Mouse (Mus musculus): Measurements from ENCODE around the gene Rbp1.
A peak's percentile ranks its signal among the peaks of the same experiment; 100 is the strongest.

Gene Rbp1

DNA sequence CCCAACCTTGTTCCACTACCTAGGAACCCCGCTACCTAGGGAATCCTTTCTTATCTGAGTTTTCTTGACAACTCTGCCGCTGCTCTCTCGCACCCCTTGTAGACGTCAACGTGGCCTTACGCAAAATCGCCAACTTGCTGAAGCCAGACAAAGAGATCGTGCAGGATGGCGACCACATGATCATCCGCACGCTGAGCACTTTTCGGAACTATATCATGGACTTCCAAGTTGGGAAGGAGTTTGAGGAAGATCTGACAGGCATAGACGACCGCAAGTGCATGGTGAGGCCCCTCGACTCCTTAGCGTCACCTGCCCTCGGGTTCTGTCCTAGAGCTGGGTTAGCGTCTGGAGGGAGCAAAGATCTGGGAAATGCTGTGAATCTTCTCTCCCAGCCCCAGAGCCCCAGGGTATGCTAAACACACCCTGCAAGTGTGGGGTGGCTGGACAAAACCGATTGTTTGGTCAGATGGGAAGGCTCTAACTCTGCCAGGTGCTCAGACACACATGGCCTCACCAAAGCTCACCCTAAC, 2.7 kb downstream of the Rbp1 start:
- no peak for DNase-seq

DNA sequence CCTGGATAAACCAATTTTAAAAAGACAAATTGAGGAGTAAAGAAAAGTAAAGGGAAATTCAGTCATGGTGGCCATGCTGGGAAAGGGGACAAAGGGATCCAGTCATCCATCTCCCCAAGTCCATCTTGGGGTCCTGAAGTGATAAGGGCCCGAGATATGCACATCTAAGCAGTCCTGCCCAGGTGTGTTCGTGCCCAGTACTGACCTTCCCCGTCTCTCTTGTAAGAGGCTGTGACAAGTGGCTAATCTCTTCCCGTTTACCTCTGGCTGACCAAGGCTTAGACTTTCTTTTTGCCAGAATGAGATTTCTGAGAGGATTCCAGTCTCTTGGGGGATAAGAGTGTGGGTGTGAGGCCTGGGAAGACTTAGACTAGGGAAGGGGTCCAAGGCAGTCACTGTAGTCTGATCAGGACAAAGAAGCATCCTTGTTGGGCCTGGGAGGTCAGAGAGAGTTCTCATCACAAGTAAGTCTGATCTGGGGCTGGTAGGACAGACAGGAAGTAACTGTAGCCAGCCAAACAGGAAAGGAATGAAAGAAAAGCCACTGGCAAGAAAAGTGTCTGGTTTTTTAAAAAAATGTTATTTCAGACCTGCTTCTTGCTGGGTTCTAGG, 5.3 kb downstream of the Rbp1 start:
- no peak for DNase-seq

- DNase-seq, result no peak
Measured at GRCm38 (mm10) chr9:98428783-98429182, 6.0 kb downstream of the Rbp1 start.

DNA sequence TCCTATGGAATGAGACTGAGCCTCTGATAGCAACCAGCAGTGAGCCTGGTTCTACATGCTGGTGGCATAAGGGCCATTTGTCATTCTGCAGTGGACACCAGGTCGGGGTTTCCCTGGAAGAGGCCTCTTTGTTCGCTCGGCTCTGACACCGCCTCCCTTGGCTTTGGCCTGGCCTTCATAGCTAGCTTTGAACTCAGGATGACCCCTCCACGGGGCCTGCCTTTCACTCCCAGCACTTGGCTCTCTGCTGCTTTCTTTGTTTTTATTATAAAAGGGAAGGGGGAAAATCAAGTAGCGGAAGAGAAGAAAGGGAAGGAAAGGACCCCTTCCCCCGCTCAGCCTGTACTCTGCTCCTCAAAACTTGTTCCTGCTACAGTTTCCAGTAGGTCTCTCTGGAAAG, 7.0 kb downstream of the Rbp1 start:
- DNase-seq, result no peak

DNA sequence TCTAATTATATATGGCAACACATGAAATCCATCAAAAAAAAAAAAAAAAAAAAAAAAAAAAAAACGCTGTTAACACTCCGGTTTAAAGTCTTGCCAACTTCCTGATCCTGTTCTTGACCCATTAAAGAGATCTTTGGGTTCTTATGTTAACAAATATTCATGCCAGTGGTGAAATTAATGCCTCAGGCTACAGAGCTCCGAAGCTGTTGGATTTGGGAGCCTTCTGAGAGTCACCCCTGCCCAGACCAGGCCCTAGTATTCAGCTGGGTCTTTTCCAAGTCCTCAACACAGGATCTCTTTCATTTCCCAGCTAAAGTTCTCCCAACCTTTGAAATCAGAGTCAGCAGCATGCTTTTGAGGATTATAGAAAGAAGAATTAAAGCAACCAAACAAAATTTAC, 7.8 kb downstream of the Rbp1 start:
- no peak for DNase-seq

- no peak for DNase-seq
Measured at GRCm38 (mm10) chr9:98433021-98433420, 10.3 kb downstream of the Rbp1 start.

DNA sequence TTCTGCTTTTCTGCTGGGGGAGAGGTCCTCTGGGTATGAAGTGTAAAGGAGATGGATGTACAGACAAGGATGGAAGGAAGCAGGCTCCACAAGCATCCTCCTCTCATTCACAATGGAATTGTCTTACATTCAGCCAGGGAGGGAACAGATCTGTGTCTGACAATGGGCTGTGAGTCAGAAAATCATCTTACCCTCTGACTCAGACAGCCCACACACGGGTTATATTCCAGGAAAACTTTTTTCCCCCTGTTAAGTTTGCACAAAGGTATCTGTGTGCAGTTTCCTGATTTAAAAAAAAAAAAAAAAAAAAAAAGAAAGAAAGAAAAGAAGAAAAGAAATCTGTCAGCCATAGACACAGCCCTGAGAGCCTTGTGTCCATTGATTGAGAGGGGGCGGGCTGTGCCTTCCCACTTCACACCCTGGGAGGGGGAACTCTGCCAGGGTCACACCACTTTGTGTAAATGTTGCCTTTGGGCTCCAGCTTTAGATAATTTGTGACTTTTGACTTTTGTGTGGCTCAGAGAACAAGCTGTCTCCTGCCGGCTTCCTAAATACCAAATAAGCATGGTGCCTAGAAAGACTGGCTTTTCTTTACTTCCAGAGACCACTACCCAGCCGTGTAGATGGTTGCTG, 11.3 kb downstream of the Rbp1 start:
- DNase-seq, result no peak

GRCm38 (mm10) chr9:98437819-98438218, 15.1 kb downstream of the Rbp1 start:
- no peak for DNase-seq

GRCm38 (mm10) chr9:98439091-98439490, 16.3 kb downstream of the Rbp1 start:
- no peak for DNase-seq

GRCm38 (mm10) chr9:98442638-98443037, 19.9 kb downstream of the Rbp1 start:
- peak; percentile 74 to 79 for DNase-seq

- peak in 1 of 2 experiments; percentile 10 for DNase-seq
Measured at GRCm38 (mm10) chr9:98445359-98446149, 22.8 kb downstream of the Rbp1 start.

DNA sequence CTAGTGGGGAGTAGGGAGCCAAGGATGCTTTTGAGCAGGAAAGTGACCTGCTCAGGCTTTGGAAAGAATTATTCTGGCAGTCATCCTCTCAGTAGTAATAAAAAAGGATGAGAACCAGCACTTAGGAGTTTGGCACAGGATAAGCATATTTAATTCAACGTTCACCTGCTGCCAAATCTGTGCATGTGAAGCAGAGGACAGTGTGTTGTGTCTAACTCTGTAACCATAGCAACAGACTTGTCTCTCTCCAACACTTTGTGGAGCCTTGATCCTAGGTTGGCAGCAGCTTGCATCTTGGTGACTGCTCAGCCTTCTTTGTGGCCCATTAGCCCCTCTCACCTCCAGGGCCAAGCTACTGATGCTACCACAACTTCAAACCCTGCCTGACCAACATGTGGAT, 28.2 kb downstream of the Rbp1 start:
- DNase-seq, result peak in 1 of 2 experiments; percentile 32

GRCm38 (mm10) chr9:98466709-98467108, 43.9 kb downstream of the Rbp1 start:
- no peak for DNase-seq

DNA sequence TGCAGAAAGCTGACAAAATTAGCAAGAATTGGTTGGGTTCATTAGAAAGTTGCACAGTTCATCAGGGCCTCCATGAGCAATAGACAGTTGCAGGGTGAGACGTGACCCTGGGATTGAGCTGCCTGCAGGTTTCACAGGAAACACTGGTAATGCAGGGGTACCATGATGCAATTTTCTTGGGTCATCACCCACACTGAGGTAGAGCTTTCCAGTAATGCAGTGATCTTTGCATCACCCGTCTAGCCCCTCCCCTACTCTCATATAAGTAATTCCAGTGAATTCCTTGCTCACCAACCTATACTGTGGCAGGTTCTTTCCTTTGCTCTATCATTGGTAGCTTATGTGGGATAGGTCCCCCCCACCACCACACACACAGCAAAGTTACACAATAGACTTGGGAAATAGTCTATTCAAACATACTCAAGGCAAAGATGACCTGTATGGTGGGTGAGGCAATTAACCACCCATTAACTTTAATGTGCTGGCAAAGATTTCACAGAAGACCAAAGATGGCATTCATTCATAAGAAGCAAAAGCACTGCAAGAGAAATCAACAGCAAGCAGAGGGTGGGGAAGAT, 57.5 kb downstream of the Rbp1 start:
- DNase-seq, result no peak

DNA sequence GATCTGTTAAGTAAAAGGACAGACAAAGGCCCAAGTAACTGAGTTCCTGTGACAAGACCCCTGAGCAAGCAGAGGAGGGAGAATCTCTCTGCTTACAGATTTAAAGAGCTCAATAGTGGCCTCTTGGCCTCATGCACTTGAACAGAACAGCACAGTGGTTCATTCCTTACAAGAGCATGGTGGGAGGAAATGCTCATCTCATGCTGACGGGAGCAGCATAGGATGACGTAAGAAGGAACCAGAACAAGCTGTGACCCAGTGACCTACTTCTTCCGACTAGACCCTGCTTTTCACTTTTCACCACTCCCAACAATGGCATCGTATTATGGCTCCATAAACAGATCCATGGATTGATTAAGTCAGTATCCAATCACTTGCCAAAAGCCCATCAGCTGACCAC, 59.5 kb downstream of the Rbp1 start:
- DNase-seq, result no peak

- no peak for DNase-seq
Measured at GRCm38 (mm10) chr9:98485020-98485419, 62.3 kb downstream of the Rbp1 start.

DNA sequence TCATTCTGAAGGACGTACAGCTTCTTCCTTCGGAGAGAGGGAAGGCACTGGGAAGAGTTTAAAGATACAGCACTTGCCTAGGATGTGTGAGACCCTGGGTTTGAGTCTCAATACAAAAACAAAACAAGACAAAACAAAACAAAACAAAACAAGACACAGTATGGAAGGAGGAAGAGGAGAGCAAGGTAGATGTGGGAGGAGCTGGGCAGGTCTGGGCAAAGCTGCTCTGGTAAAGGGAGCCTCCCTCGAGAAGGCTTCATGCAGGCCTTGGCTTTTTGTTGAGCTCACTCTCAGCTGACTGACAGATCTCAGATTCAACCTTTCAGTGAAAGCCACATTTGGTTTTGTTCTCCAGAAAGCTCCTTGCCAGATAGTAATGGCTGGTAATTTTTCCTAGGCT, 63.1 kb downstream of the Rbp1 start, which contains the start of gene Rbp2:
Gene Rbp2 (plus strand): TSS at position 301 of the 400 bp plus-strand sequence.
- DNase-seq, result no peak

DNA sequence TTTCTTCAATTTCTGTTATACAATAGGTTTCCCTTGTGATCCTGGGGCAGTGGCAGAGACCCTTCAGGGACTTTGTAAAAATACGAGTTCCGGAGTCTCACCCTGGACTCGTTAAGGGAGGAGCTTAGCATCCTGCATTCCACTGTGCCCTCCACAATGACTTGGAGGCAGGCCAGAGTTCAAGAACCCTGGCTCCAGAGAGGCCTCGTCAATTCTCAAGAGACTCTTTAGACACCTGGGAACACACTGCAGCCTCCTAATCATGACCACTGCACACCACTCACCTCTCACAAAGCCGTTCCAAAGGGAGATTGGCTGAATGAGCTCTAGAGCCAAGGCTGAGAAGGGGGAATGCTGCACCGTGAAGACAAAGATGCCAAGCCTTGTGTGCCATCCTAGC, 64.5 kb downstream of the Rbp1 start:
- DNase-seq, result no peak

DNA sequence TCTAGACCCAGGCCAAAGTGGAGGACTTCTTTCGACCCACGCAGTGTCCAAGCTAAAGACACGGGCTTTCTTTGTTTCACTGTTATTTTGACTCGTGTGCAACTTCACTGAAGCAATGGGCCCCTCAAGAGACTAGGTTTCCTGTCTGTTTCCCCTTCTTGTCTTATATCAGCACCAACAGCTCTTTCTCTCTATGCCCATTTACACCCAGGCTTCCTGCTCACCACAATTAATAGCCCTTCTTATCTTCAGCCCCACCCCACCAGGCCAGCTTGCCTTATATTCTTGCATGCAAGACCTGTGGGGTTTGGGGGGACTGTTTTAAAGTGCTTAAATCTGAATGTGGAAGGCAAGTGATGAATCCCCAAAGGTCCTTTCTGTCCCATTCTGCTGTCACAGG, 66.8 kb downstream of the Rbp1 start:
- DNase-seq, result no peak

DNA sequence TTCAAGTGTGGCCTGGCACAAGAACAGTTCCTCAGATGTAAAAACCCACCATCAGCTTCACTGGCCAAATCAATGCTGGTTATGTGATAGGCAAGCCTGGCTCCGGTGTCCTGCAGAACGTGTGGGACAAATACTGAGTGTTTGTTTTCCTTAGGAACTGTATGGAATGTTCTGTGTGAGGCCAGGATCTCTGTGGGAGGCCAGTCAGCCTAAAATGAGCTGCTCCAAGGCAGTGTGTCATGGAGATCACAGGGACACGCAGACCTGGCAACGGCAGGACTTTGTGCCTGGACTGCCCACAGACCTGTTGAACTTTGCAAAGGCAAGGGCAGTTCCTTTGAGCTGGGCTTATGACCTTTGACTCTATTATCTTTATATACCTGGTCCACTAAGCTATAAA, 67.4 kb downstream of the Rbp1 start:
- no peak for DNase-seq

DNA sequence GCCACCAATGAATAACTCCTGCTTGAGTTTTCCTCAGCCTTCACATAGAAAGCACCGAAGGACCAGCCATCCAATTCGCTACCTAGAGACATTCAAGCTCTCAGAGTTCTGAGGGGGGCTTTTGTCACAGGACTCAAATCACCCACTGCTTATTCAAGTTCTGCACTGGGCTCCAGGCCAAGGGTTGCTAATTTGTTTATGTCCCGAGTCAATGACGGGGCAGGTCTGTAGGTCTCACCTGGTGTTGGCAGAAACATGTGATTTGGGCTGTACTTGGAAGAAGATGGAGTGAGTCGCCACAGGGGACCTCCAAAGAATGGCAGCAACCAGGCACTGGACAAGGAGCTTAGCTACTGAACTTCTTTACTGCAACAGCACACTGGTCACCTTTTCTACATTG, 68.3 kb downstream of the Rbp1 start:
- no peak for DNase-seq

DNA sequence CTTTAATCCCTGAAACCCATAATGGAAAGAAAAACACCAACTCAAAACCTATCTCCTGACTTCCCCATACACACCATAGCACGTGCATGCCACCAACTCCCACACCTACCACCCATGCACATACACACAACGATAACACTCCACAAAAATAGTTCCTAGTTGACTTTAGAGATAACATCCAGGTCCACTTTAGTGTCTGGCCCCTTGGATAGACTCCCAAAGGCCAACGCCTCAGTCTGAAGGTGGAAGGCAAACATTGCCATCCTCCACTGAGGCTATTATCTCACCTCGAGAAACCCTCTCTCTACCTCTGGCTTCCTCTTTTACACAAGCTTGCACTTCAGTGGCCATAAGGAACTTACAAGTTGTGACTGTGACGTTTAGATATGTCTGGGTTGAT, 69.5 kb downstream of the Rbp1 start:
- no peak for DNase-seq

GRCm38 (mm10) chr9:98492821-98493220, 70.1 kb downstream of the Rbp1 start:
- DNase-seq, result no peak
